Mouse (Mus musculus) G1E (cell line): ENCODE measurements at regions not wholly inside any gene's neighbourhood (a gene's known extent, or its start where the extent isn't known, plus 50 kb on each side); places are given as distances from the start of the nearest gene placed in this dataset.

Experiments
- ATAC-seq: 2 replicates; pipeline ENCODE4 v1.8.0; 2016; ENCODE audit warnings: mild to moderate bottlenecking; ENCODE audit not compliant: insufficient number of reproducible peaks, poor library complexity, low FRiP score, severe bottlenecking; ENCODE audit errors: extremely low read depth
- DNase-seq: peaks from one replicate; pipeline ENCODE4 v3.0.0; 2012; ENCODE audit warnings: low spot score
- H3K27me3 ChIP-seq: 2 replicates; pipeline ENCODE4 v1.6.1; 2012; ENCODE audit warnings: mild to moderate bottlenecking, low read length, inconsistent platforms; ENCODE audit not compliant: insufficient read depth
- H3K36me3 ChIP-seq: replicated peaks from 2 replicates; pipeline ENCODE3; 2012; ENCODE audit warnings: mild to moderate bottlenecking, inconsistent platforms
- H3K4me1 ChIP-seq: 2 replicates; pipeline ENCODE4 v1.6.1; 2012; ENCODE audit warnings: low read depth, low read length, inconsistent platforms, mixed read lengths; ENCODE audit not compliant: insufficient read depth
- H3K4me3 ChIP-seq: 2 replicates; pipeline ENCODE4 v1.5.1; 2012; ENCODE audit warnings: low read depth, mild to moderate bottlenecking, inconsistent platforms, low read length, moderate library complexity, mixed read lengths
- H3K9me3 ChIP-seq: replicated peaks from 2 replicates; pipeline ENCODE4 v1.6.1; 2012; ENCODE audit warnings: inconsistent platforms
- CTCF ChIP-seq: IDR thresholded peaks from 2 replicates; pipeline ENCODE4 v1.5.1; 2012; ENCODE audit warnings: low read depth, low read length, inconsistent platforms, mixed read lengths
- GATA1 ChIP-seq: IDR thresholded peaks from 2 replicates; pipeline ENCODE4 v1.6.1; 2012; ENCODE audit warnings: borderline replicate concordance, low read length, inconsistent platforms, mixed read lengths
- GATA2 ChIP-seq: IDR thresholded peaks from 2 replicates; pipeline ENCODE4 v1.6.1; 2012; ENCODE audit warnings: low read depth, low read length, inconsistent platforms, borderline replicate concordance
- POLR2AphosphoS5 ChIP-seq: IDR thresholded peaks from 2 replicates; pipeline ENCODE4 v1.6.1; 2012; ENCODE audit warnings: low read depth, low read length, inconsistent platforms; ENCODE audit not compliant: insufficient replicate concordance
- TAL1 ChIP-seq: conservative IDR thresholded peaks from 2 replicates; pipeline ENCODE4 v1.6.1; 2012; ENCODE audit warnings: low read depth, low read length, inconsistent platforms, mixed read lengths

- DNase-seq = no peak
- no peak overlapping the region for H3K4me3 ChIP-seq
- no peak for TF ChIP-seq POLR2AphosphoS5
- TF ChIP-seq GATA1 = no peak
- no peak for TF ChIP-seq CTCF
- no peak for TF ChIP-seq GATA2
- no peak for TF ChIP-seq TAL1
- ATAC-seq = no peak
- no peaks in the 10 kb centered on the region for H3K27me3 ChIP-seq
- H3K4me1 ChIP-seq = no peaks in the 10 kb centered on the region
- H3K36me3 ChIP-seq = no peaks in the 10 kb centered on the region
- peaks cover 9% of the 10 kb centered on the region for H3K9me3 ChIP-seq
Measured at GRCm38 (mm10) chr14:104410730-104411129, 57.1 kb downstream of the Pou4f1 start.

GRCm38 (mm10) chr14:104410292-104410691 is 57.5 kb downstream of the Pou4f1 start:
- no peak overlapping the region for H3K4me3 ChIP-seq
- H3K9me3 ChIP-seq = peaks cover 6% of the 10 kb centered on the region
- H3K4me1 ChIP-seq = no peaks in the 10 kb centered on the region
- no peaks in the 10 kb centered on the region for H3K27me3 ChIP-seq
- DNase-seq = no peak
- TF ChIP-seq CTCF (no peak), GATA1 (no peak), TAL1 (no peak), POLR2AphosphoS5 (no peak), GATA2 (no peak)
- H3K36me3 ChIP-seq = no peaks in the 10 kb centered on the region
- no peak for ATAC-seq

GRCm38 (mm10) chr14:104406062-104406461 is 61.7 kb downstream of the Pou4f1 start:
- Histone ChIP-seq H3K9me3 (peaks cover 6% of the 10 kb centered on the region), H3K4me3 (no peak overlapping the region), H3K27me3 (no peaks in the 10 kb centered on the region), H3K4me1 (no peaks in the 10 kb centered on the region), H3K36me3 (no peaks in the 10 kb centered on the region)
- DNase-seq = no peak
- ATAC-seq = no peak
- TF ChIP-seq GATA1 = no peak
- no peak for TF ChIP-seq CTCF
- no peak for TF ChIP-seq GATA2
- no peak for TF ChIP-seq POLR2AphosphoS5
- no peak for TF ChIP-seq TAL1

GRCm38 (mm10) chr14:104389297-104390071 is 78.3 kb downstream of the Pou4f1 start:
- Histone ChIP-seq H3K36me3 (no peaks in the 10 kb centered on the region), H3K4me3 (no peak overlapping the region), H3K4me1 (no peaks in the 10 kb centered on the region), H3K9me3 (peaks cover 12% of the 10 kb centered on the region), H3K27me3 (no peaks in the 10 kb centered on the region)
- DNase-seq (no peak), ATAC-seq (no peak)
- TF ChIP-seq POLR2AphosphoS5 (no peak), TAL1 (no peak), CTCF (no peak), GATA2 (no peak), GATA1 (no peak)

- no peak for TF ChIP-seq POLR2AphosphoS5
- TF ChIP-seq GATA1 = no peak
- TF ChIP-seq GATA2 = no peak
- no peak for TF ChIP-seq TAL1
- TF ChIP-seq CTCF = no peak
- DNase-seq (no peak), ATAC-seq (no peak)
- no peaks in the 10 kb centered on the region for H3K4me1 ChIP-seq
- H3K9me3 ChIP-seq = peaks cover 9% of the 10 kb centered on the region
- no peaks in the 10 kb centered on the region for H3K27me3 ChIP-seq
- H3K36me3 ChIP-seq = no peaks in the 10 kb centered on the region
- no peak overlapping the region for H3K4me3 ChIP-seq
Measured at GRCm38 (mm10) chr14:104388879-104389278, 78.9 kb downstream of the Pou4f1 start.

- H3K4me3 ChIP-seq = no peak overlapping the region
- DNase-seq = no peak
- TF ChIP-seq TAL1 (no peak), POLR2AphosphoS5 (no peak), GATA1 (no peak), CTCF (no peak), GATA2 (no peak)
- no peak for ATAC-seq
- no peaks in the 10 kb centered on the region for H3K4me1 ChIP-seq
- H3K36me3 ChIP-seq = no peaks in the 10 kb centered on the region
- no peaks in the 10 kb centered on the region for H3K27me3 ChIP-seq
- H3K9me3 ChIP-seq = peaks cover 17% of the 10 kb centered on the region
Measured at GRCm38 (mm10) chr14:104380986-104381385, 86.8 kb downstream of the Pou4f1 start.
